Mouse (Mus musculus): ENCODE measurements around the gene Gpr135. TPM values are rescaled to one million over a fixed set of nuclear protein-coding genes. Genes with fewer than 3 reads are reported as not detected.

Gpr135 gene
- polyA plus RNA-seq (2015; fragmentation: Illumina TruSeq; extraction: RNeasy Lipid Tissue Mini Kit (QIAGEN cat#74804); ENCODE audit: insufficient read depth, low read depth, low replicate concordance), result 0.66 TPM

GRCm38 (mm10) chr12:72070327-72071269 is at the start of gene Gpr135:
Gene Gpr135, minus strand, starts transcription at chr12:72071125.

GRCm38 (mm10) chr12:72085329-72086165 is 14.6 kb upstream of the Gpr135 start, which contains the start of the genes L3hypdh and Jkamp:
Gene L3hypdh, minus strand, starts transcription at chr12:72085439.
Gene Jkamp, plus strand, starts transcription at chr12:72085589.

Other genes starting within 250 kb of the Gpr135 start
- 4.0 TPM for gene Daam1, start 240.0 kb downstream of the Gpr135 start, polyA plus RNA-seq (2015; fragmentation: Illumina TruSeq; extraction: RNeasy Lipid Tissue Mini Kit (QIAGEN cat#74804); ENCODE audit: insufficient read depth, low read depth, low replicate concordance)
- 1.1 TPM for gene L3hypdh, start 14.3 kb upstream of the Gpr135 start, polyA plus RNA-seq (2015; fragmentation: Illumina TruSeq; extraction: RNeasy Lipid Tissue Mini Kit (QIAGEN cat#74804); ENCODE audit: insufficient read depth, low read depth, low replicate concordance)
- gene Jkamp, start 14.5 kb upstream of the Gpr135 start, polyA plus RNA-seq (2015; fragmentation: Illumina TruSeq; extraction: RNeasy Lipid Tissue Mini Kit (QIAGEN cat#74804); ENCODE audit: insufficient read depth, low read depth, low replicate concordance), result 7.6 TPM
- gene Ccdc175, start 113.9 kb upstream of the Gpr135 start, polyA plus RNA-seq (2015; fragmentation: Illumina TruSeq; extraction: RNeasy Lipid Tissue Mini Kit (QIAGEN cat#74804); ENCODE audit: insufficient read depth, low read depth, low replicate concordance), result not detected

Measured in pancreas, adult 10 weeks (tissue).